Mouse (Mus musculus) right cerebral cortex, adult 18-20 months (tissue): ENCODE measurements around the gene Plb1.

ENCODE experiments used
- DNase-seq: peaks from one replicate; pipeline ENCODE4 v3.0.0; 2022; ENCODE audit warnings: mixed read lengths

Gene Plb1

DNA sequence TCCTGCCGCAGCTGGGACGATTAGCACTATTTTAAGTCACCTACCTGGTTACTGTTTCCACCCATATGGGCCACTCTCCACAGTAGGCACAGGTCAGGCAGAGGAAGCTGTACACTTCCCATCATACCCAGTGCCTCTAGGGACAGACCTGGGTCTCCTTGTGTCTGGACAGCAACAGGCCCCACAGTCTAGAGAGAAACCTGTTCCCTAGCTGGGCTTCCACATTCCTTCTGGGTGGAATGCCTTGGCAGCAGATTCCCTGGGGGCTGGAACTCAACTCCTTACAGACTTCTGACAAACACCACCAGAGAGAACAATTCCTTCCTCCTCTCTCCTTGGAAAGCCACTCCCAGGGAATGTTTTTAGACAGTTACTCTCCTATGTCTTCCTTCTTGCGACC is 165.2 kb downstream of the Plb1 start:
- DNase-seq = no peak

DNA sequence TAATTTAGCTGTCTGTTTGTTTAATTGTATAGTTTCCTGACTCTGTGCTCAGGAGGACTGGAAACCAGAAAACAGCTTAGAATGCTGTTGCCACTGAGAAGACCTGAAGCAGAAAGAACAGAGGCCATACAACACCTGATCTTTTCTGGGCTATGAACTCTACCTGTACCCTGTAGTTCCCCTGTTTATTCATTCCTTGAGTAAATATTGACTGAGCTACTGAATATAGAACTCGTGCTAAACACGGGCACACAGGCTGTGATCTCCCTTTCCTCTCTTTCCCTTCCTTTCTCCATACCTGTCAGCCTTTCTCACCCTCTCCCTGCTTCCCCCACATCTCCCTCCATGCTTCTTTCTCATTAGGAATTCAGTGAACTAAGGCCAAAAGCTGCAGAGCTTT is 168.4 kb downstream of the Plb1 start:
- no peak for DNase-seq

DNA sequence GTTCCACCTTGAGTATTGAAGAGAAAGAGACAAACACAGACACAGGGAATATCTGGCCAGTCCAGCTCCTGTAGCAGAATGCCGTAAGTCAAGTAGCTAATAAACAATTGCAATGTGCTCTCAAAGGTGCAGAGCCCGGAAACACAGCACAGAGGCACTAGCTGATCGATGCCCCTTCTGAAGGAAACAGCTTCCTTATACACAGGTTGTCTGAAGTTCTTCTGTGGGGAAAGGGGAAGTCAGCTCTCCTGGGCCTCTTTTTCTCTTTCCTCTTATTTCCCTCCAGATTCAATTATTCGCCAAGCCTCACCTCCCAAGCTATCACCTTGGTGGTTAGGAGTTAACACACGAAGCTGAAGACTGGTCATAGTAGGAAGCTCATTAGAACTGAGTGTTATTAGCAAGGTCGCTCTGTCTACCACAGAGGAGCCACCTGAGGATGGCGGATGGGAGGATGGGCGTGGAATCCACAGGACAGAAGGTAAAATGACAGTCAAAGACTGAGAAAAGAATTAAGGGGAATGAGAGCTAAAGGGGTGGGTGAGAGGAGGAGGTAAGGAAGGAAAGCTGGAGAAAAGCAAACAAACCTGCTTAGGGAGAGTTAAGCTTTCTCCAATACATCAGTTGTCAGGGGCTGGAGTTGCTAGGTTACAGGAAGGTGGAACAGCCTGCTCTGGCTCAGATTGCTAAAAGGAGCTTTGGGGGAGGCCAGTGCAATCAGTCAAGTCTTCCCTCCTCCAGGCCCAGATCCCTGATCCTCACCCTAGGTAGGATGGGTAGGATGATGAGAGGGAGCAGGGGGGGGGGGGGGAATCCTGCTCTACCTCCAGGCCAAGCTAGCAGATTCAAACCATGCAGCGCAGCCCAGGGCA is 170.8 kb downstream of the Plb1 start:
- peak; percentile 48 for DNase-seq

DNA sequence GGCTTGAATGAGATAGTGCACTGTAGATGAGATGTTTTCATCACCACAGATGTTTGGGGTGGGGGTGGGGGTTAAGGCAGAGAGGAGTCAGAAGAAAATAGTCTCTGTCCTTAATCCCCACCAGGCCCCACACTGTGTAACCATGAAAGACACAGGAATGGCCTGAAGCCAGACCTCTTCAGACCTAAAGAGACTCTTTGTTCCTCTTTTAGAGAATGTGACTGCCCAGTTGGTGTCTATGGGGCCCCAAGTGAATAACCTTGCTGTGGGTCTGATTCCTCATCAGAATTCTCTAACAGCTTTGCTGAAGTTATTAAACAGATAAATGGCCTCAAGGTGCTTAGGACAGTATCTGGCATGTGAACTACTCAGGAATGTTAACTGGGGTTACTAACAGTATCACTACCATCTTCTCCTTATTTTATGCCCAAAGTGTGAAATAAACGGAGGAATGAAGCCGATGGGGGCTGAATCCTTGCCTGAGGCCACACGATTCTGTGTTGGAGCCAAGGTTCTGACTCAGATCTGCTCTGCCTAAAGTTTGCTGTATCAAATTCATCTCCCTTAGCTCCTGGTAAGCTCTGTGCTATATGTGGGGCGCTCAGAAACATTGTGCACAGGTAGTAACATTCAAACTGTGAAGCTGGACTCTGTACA is 172.8 kb downstream of the Plb1 start:
- no peak for DNase-seq

DNA sequence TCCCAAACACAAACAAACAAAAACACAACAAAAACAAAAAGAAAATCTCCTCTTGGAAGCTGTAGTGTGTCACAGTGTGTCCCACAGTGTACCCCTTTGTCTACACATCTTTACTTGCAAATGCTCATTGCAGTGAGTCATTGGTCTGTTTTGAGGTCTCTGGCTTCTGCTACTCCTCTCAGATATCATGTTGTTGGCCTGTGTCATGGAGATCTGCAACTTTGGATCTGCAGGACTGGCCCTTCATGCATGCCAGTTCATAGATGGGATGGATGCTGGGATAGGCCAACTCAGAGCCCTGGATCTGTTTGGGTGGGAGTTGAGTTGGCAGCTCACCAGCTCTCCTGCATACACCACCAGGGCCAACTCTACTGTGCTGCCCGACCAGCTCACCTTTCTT is 176.3 kb downstream of the Plb1 start:
- no peak for DNase-seq

DNA sequence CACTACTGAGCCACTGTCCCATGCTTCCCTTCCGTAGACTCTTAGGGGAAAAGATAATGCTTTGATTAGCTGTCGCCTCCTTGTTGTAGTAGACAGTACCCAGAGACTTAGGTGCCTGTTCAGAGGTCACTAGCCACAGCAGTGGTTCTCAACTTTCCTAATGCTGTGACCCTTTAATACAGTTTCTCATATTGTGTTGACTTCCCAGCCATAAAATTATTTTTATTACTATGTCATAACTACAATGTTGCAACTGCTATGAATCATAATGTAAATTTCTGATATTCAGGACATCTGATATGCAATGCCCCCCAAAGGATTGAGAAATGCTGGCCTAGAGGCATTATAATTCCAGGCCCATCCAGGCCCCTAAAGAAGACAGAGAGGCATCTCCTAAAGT is 177.2 kb downstream of the Plb1 start:
- no peak for DNase-seq

DNA sequence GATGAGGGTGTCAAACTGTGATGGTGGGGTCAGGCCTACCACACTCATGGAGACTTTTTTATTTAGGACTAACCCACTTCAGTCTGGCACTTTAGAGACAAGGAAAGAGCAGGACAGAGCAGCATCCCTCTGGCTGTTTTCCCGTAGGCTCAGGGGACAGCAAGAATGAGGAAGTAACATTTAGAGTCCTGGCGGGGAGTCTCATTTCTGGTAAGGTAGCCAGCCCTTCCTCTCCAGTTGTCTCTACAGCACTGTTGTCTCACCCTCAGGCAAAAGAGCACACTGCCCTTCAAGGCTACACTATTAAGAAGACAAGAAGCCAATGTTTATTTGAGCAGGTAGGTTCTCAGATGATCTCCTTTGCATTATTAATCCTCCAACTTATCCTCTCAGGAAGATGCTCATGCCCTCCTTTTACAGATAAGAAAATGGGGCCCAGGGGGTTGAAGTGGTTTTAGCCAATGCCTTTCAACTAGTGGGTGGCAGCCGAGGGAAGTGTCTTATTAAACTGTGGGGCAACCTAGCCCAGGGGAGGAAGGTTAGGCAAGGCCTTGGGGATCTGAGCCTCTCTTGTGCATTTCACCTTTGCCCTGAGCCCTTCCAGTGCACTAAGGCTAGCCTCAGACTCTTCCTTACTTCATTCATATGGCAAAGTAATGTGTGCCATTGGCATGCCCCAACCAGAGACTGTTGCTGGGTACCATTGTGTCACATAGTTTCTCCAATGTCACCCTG is 178.6 kb downstream of the Plb1 start:
- DNase-seq = no peak

DNA sequence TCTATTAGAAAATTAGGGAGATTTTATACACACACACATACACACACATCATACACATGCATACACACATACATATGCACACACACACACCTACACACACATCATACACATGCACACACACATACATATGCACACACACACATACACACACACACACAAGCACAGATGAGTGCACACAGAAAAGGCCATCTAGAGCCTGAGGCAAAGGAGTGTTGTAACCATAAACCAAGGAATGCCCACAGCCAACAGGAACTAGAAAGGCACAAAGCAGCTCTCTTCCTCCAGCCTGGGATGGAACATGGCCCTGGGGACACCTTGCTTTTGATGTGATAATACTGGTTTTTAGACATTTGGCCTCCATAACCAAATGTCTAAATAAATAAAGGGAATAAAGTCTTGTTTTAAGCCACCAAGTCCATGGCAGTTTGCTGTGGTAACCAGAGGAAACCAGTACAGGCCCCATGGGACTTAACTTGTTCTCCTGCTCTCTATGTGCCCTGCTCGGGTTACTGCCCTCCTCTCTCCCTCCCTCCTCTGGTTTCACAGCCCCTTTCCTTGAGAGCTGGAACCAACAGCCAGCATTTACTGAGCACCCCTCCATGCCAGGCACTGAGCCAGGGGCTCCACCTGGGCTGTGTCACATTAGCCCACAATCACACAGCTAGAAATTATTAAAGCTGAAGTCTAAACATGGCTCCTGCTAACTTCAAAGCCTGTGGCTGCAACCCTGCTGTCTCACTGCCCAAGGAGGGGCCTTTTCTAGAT is 179.9 kb downstream of the Plb1 start:
- no peak for DNase-seq

DNA sequence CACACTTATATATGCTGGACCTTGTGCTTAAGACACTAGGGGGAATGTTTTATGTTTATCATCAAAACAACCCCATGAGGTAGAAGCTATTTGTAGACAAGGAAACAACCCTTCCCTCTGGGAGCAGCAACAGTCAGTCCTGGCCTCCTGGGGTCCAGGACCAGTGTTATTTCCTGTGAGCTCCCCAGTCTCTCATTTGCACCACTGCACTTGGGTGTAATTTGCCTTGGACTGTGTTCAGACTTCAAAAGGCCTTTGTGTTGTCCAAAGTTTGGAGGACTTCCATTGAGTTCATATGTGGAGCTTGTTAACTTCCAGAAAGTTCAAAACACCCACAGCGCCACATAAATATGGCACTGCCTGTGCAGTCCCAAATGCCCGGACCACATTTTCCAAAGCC is 180.6 kb downstream of the Plb1 start:
- DNase-seq = no peak

DNA sequence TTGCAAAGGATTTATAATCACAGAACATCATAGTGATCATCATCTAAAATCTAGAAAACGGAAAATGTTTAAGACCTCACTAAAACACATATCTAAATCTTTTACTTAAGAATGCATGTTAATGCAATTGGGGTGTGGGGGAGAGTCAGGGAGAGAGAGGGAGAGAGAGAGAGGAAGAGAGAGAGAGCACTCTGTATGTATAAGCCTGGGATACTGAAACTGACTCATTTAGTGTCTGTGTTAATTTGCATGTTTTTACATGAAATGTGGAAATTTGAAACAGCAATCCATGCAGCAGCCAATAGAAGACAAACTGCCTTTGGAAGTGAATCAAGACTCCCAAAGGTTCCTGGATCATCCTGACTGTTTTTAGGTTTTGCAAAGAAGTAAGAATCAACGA is 181.1 kb downstream of the Plb1 start:
- no peak for DNase-seq

DNA sequence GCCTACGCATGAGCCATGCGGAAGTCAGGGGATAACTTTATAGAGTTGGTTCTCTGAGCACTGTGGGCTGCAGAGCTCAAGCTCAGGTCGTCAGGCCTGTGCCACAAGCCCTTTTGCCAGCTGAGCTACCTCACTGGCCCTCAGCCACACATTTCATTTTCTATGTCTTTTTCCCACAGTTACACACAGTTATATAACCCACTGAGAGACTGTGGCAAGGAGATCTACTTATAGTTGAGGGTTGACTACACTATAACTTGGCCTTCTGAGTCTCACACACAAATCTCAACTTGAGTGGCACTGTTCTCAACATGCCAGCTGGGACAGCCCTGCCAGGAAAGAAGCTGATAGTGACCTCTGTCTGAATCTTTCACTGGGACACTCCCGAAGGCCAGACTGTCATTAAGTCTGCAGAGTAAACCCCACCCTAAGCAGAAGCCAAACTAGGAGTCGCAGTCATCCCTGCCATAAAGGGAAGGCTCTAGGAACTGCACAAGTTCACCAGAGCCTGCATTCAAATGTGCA is 182.0 kb downstream of the Plb1 start:
- no peak for DNase-seq

DNA sequence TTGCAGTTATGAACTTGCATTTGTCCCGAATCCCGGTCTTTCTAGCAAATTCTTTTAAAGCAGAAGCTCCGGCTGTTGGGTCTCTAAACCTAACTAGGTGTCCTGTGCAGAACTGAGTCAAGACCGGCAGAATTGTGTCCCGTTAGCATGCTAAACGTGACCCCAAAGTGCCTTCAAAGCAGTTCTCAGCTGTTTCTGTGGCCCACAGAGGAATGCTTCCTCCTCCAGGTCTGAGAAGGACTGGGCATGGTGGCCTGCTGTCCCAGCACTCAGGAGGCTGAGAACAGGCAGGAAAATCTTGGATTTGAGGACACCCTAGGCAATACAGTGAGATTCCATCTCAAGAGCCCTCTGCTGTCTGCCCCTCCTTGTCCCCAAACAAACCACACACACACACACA is 183.0 kb downstream of the Plb1 start:
- no peak for DNase-seq
